Mouse (Mus musculus) heart, adult 2 months (tissue): ENCODE measurements around the gene Slc2a6. TPM values are rescaled to one million over a fixed set of nuclear protein-coding genes. Genes with fewer than 3 reads are reported as not detected.

Source experiments
- DNase-seq, 2 experiments: peaks; one replicate each; pipeline ENCODE4 v3.0.0; 2021
- H3K27ac ChIP-seq: fragments of 200-600 bp; 2 replicates; pipeline ENCODE4 v1.8.1; 2022
- H3K27me3 ChIP-seq: fragments of 200-500 bp; 2 replicates; pipeline ENCODE4 v1.6.1; 2012; ENCODE audit warnings: mild to moderate bottlenecking, low read length, inconsistent platforms, mixed read lengths; ENCODE audit not compliant: control insufficient read depth, insufficient read depth
- H3K36me3 ChIP-seq: fragments of 200-500 bp; 2 replicates; pipeline ENCODE4 v1.6.1; 2012; ENCODE audit warnings: low read length, inconsistent platforms; ENCODE audit not compliant: control insufficient read depth, insufficient read depth
- H3K4me1 ChIP-seq: fragments of 200-500 bp; 2 replicates; pipeline ENCODE4 v1.6.1; 2011; ENCODE audit warnings: low read length; ENCODE audit not compliant: control insufficient read depth, insufficient read depth
- H3K4me3 ChIP-seq: fragments of 200-600 bp; 2 replicates; pipeline ENCODE4 v1.8.1; 2022
- H3K79me2 ChIP-seq: fragments of 200-500 bp; replicated peaks from 2 replicates; pipeline ENCODE4 v1.6.1; 2012; ENCODE audit warnings: mild to moderate bottlenecking, inconsistent platforms, low read length, moderate library complexity, mixed read lengths; ENCODE audit not compliant: control insufficient read depth, insufficient read depth
- H3K9ac ChIP-seq: fragments of 200-500 bp; 2 replicates; pipeline ENCODE4 v1.6.1; 2012; ENCODE audit warnings: low read depth, mild to moderate bottlenecking, control low read depth, inconsistent platforms, low read length, mixed read lengths
- CTCF ChIP-seq: fragments of 200-600 bp; IDR thresholded peaks from 2 replicates; pipeline ENCODE4 v1.8.1; 2022; ENCODE audit warnings: antibody characterized with exemption, mild to moderate bottlenecking, moderate library complexity
- EP300 ChIP-seq: fragments of 200-500 bp; IDR thresholded peaks from 2 replicates; pipeline ENCODE4 v1.6.1; 2011; ENCODE audit warnings: low read depth, low read length, control low read depth; ENCODE audit not compliant: insufficient read depth
- POLR2A ChIP-seq: fragments of 200-500 bp; IDR thresholded peaks from 2 replicates; pipeline ENCODE4 v1.6.1; 2011; ENCODE audit warnings: mild to moderate bottlenecking, low read depth, low read length, control low read depth; ENCODE audit not compliant: insufficient read depth
- WGBS: fragments of 180-500 bp; shearing (Covaris S2); methylation state at CpG from one replicate; pipeline ENCODE4 v1.1.7; 2018; 5-methylcytosine and 5-hydroxymethylcytosine counted together
- intact Hi-C: fragments of 180-260 bp; cut with DNase I; formaldehyde crosslinking; loops from one replicate; pipeline ENCODE4 v1.15.1; 2025
- long read RNA-seq: library from polyadenylated mRNA; stranded (forward); transcript quantifications from one replicate; pipeline ENCODE4 v2.0.0, GENCODE M21; 2021
- polyA plus RNA-seq: library from polyadenylated mRNA; depleted of rRNA; stranded (reverse); fragments of >200 nt; gene quantifications from 2 replicates; pipeline ENCODE4 v1.2.3, GENCODE M21; 2012; rRNA removed
- total RNA-seq, 2 experiments: library from RNA; stranded (reverse); gene quantifications; 2 replicates each; pipeline ENCODE4 v1.2.3; 2021

The Slc2a6 gene
- under 1 TPM; 0.21 to 0.41 TPM for total RNA-seq
- 0.97 and 1.1 TPM in 2 replicates for polyA plus RNA-seq
- long read RNA-seq, result 0 reads

GRCm38 (mm10) chr2:27027618-27028436, at the start of gene Slc2a6:
Slc2a6 (minus strand) TSS chr2:27027998.
- intact Hi-C loops, result no loop called here
- DNase-seq, result peak; percentile 84 to 91
- 0 out of 2 replicates have a peak within 1 kb of the TSS, but pooled peaks have one; percentile 9 for H3K27ac ChIP-seq
- H3K4me1 ChIP-seq, result peaks cover 2% of the 10 kb centered on the region; the same call in 1 of the 2 replicates
- WGBS, result 3% methylated on average over 38 of the region's 38 CpGs
- peak within 1 kb of the TSS; percentile 43 for H3K4me3 ChIP-seq
- no peaks in the 10 kb centered on the region for H3K27me3 ChIP-seq
- H3K9ac ChIP-seq, result no peak within 1 kb of the TSS
- no peaks in the 10 kb centered on the region for H3K36me3 ChIP-seq
- no peaks in the 10 kb centered on the region for H3K79me2 ChIP-seq
- TF ChIP-seq CTCF, result no peak
- TF ChIP-seq EP300, result no peak
- no peak for TF ChIP-seq POLR2A

- Histone ChIP-seq H3K36me3 (no peaks in the 10 kb centered on the region), H3K4me3 (no peak overlapping the region), H3K79me2 (no peaks in the 10 kb centered on the region), H3K27me3 (no peaks in the 10 kb centered on the region), H3K4me1 (peaks cover 32% of the 10 kb centered on the region), H3K27ac (no peak overlapping the region), H3K9ac (no peak overlapping the region)
- DNase-seq, result peak; percentile 55 to 69
- 58% methylated on average over 3 of the region's 3 CpGs for WGBS
- 0 out of 2 replicates have a peak, but pooled peaks have one; percentile 48 for TF ChIP-seq EP300
- peak; percentile 86 for TF ChIP-seq CTCF
- TF ChIP-seq POLR2A, result no peak
- intact Hi-C loops, result loop anchor here (1.0 kb wide), 1 partner anchor 160 kb away; no protein-coding TSS in a partner anchor
Measured at GRCm38 (mm10) chr2:27075485-27075884, 47.7 kb upstream of the Slc2a6 start.

- WGBS, result 36% methylated on average over 4 of the region's 4 CpGs
Measured at GRCm38 (mm10) chr2:27074804-27075203, 47.0 kb upstream of the Slc2a6 start.

GRCm38 (mm10) chr2:27073407-27073806, 45.6 kb upstream of the Slc2a6 start:
- Histone ChIP-seq H3K79me2 (no peaks in the 10 kb centered on the region), H3K4me1 (peaks cover 19% of the 10 kb centered on the region), H3K27ac (no peak overlapping the region), H3K4me3 (no peak overlapping the region), H3K36me3 (no peaks in the 10 kb centered on the region), H3K9ac (no peak overlapping the region), H3K27me3 (no peaks in the 10 kb centered on the region)
- no peak for TF ChIP-seq EP300
- TF ChIP-seq POLR2A, result no peak
- no peak for TF ChIP-seq CTCF
- 73% methylated on average over 4 of the region's 4 CpGs for WGBS
- DNase-seq, result no peak
- intact Hi-C loops, result no loop called here

More at GRCm38 (mm10) chr2:27074804-27075203, 47.0 kb upstream of the Slc2a6 start:
- no peaks in the 10 kb centered on the region for H3K27me3 ChIP-seq
- H3K4me3 ChIP-seq, result no peak overlapping the region
- TF ChIP-seq CTCF, result no peak
- TF ChIP-seq EP300, result no peak
- TF ChIP-seq POLR2A, result no peak
- intact Hi-C loops, result loop anchor here (1.0 kb wide), 1 partner anchor 160 kb away; no protein-coding TSS in a partner anchor
- no peak overlapping the region for H3K9ac ChIP-seq
- H3K4me1 ChIP-seq, result peaks cover 30% of the 10 kb centered on the region
- no peaks in the 10 kb centered on the region for H3K36me3 ChIP-seq
- no peak overlapping the region; the same call in 1 of the 2 replicates for H3K27ac ChIP-seq
- no peaks in the 10 kb centered on the region for H3K79me2 ChIP-seq
- peak; percentile 62 to 71 for DNase-seq

GRCm38 (mm10) chr2:27071978-27072377, 44.2 kb upstream of the Slc2a6 start, which contains the start of gene Mymk:
Mymk (minus strand) TSS chr2:27072179.
- H3K36me3 ChIP-seq, result no peaks in the 10 kb centered on the region
- H3K4me3 ChIP-seq, result no peak within 1 kb of the TSS
- no peak for TF ChIP-seq POLR2A
- TF ChIP-seq EP300, result no peak
- no peak for TF ChIP-seq CTCF
- no peak for DNase-seq
- H3K9ac ChIP-seq, result no peak within 1 kb of the TSS
- peaks cover 13% of the 10 kb centered on the region for H3K4me1 ChIP-seq
- no peaks in the 10 kb centered on the region for H3K79me2 ChIP-seq
- H3K27ac ChIP-seq, result no peak within 1 kb of the TSS
- intact Hi-C loops, result no loop called here
- 85% methylated on average over 2 of the region's 2 CpGs for WGBS
- no peaks in the 10 kb centered on the region for H3K27me3 ChIP-seq

GRCm38 (mm10) chr2:27071137-27071536, 43.3 kb upstream of the Slc2a6 start:
- Histone ChIP-seq H3K27ac (no peak overlapping the region), H3K27me3 (no peaks in the 10 kb centered on the region), H3K4me3 (no peak overlapping the region), H3K4me1 (peaks cover 13% of the 10 kb centered on the region), H3K36me3 (no peaks in the 10 kb centered on the region), H3K9ac (no peak overlapping the region), H3K79me2 (no peaks in the 10 kb centered on the region)
- TF ChIP-seq EP300 (no peak), CTCF (no peak), POLR2A (no peak)
- peak; percentile 71 to 79 for DNase-seq
- intact Hi-C loops, result no loop called here
- WGBS, result 5% methylated on average over 4 of the region's 4 CpGs
